Mouse (Mus musculus) lung, postnatal 0 days (tissue): Measurements from ENCODE around the gene 6030468B19Rik.

Experiments
- CTCF ChIP-seq: IDR thresholded peaks from 2 replicates; pipeline ENCODE4 v1.5.1; 2016; ENCODE audit warnings: antibody characterized with exemption, mild to moderate bottlenecking
- EP300 ChIP-seq: IDR thresholded peaks from 2 replicates; pipeline ENCODE4 v1.6.1; 2016; ENCODE audit warnings: antibody characterized with exemption, mild to moderate bottlenecking, control low read depth

DNA sequence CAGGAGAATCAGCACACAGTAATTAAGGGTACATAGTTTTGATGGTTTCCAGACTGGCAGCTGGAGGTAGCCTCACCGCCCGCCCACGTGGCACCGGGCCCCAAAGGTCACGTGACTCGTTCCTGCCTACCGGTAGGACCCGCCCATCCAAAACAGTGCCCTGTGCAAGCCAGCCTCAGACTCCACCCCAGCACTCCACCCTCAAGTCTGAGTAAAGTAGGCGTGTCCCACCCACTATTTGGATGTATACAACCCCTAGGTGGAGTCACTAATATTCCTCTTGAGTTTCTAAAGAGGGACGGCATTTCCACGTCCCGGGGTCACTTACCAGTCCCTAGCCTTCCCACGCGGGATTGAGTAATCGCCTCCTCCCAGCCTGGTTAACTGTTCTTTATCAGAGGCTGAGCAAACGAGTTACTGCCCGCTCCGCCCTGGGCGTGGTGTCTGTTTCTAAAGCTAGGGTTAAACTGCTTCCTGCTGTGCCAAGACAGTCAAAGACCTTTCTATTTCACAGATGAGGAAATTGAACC is 16.8 kb upstream of the 6030468B19Rik start:
- TF ChIP-seq EP300 (peak; percentile 64; the same call in 1 of the 2 replicates), CTCF (peak; percentile 53)
